In genomic region chr14:77617250-77617649, GRCm38 (mm10) we compare ENCODE assay signal across 10 mouse cellular contexts.
A peak's percentile ranks its signal among the peaks of the same experiment; 100 is the strongest.
DNase-seq lines count a peak whose midpoint lies in the region; ATAC-seq lines count a peak whose summit lies in the region.
"Had no signal": no experiment of that assay in that cellular context is flagged by ENCODE, and none has a peak within 500 bp of the region (broad histone marks: within the 10 kb centered on the region; RNA-seq: fewer than 3 reads in every experiment).

No protein-coding gene starts in this region.

- no peak for ATAC-seq in neural tube, embryonic 11.5 days (ENCODE audit: insufficient read depth, low FRiP score, low TSS enrichment)
- peak; percentile 61 for ATAC-seq in kidney, embryonic 16.5 days (ENCODE audit: low FRiP score, low TSS enrichment)

- DNase-seq in neural tube, embryonic 11.5 days (ENCODE audit: low spot score) = peak; percentile 15
- DNase-seq in neural tube, embryonic 10.5 days (ENCODE audit: extremely low spot score, low spot score) = no peak
- DNase-seq in embryonic facial prominence, embryonic 10.5 days (ENCODE audit: low spot score) = peak; percentile 50
- DNase-seq in yolk sac, embryonic 10.5 days (ENCODE audit: low spot score) = peak; percentile 39
- no peak for DNase-seq in frontal cortex, postnatal 10 days (ENCODE audit: low spot score in 2 of 2)
- DNase-seq in lung, postnatal 10 days = no peak
- DNase-seq: cerebellum, adult 8-10 months had no signal

- H3K27ac ChIP-seq in neural tube, embryonic 11.5 days (ENCODE audit: low read depth, low read length) = no peak overlapping the region
- 0 out of 2 replicates have a peak overlapping the region, but pooled peaks have one; percentile 48 for H3K27ac ChIP-seq in embryonic facial prominence, embryonic 10.5 days (replicated peaks)
- H3K27ac ChIP-seq in kidney, embryonic 16.5 days (ENCODE audit: low read length) = no peak overlapping the region
- H3K27ac ChIP-seq: forebrain, embryonic 12.5 days had no signal

- H3K36me3 ChIP-seq in neural tube, embryonic 11.5 days (ENCODE audit: control insufficient read depth, insufficient read depth, low read length) = no peaks in the 10 kb centered on the region
- no peaks in the 10 kb centered on the region for H3K36me3 ChIP-seq in embryonic facial prominence, embryonic 10.5 days (replicated peaks)
- H3K36me3 ChIP-seq in kidney, embryonic 16.5 days (ENCODE audit: insufficient read depth, low read length) = no peaks in the 10 kb centered on the region
- H3K36me3 ChIP-seq: forebrain, embryonic 12.5 days had no signal

- WGBS in neural tube, embryonic 11.5 days = 49% methylated on average over 6 of the region's 6 CpGs
- WGBS in embryonic facial prominence, embryonic 10.5 days = 39% methylated on average over 6 of the region's 6 CpGs
- 44% methylated on average over 6 of the region's 6 CpGs for WGBS in kidney, embryonic 16.5 days

- H3K4me3 ChIP-seq in neural tube, embryonic 11.5 days (ENCODE audit: low read depth, low read length) = no peak overlapping the region
- no peak overlapping the region for H3K4me3 ChIP-seq in embryonic facial prominence, embryonic 10.5 days
- H3K4me3 ChIP-seq in kidney, embryonic 16.5 days (ENCODE audit: low read length) = no peak overlapping the region
- H3K4me3 ChIP-seq: forebrain, embryonic 12.5 days had no signal

- H3K27me3 ChIP-seq in neural tube, embryonic 11.5 days (ENCODE audit: control insufficient read depth, insufficient read depth, low read length) = no peaks in the 10 kb centered on the region
- H3K27me3 ChIP-seq in embryonic facial prominence, embryonic 10.5 days (replicated peaks; ENCODE audit: low read depth, poor library complexity, severe bottlenecking) = no peaks in the 10 kb centered on the region
- no peaks in the 10 kb centered on the region for H3K27me3 ChIP-seq in kidney, embryonic 16.5 days (ENCODE audit: insufficient read depth, low read length)
- H3K27me3 ChIP-seq: forebrain, embryonic 12.5 days had no signal

- no peaks in the 10 kb centered on the region for H3K4me1 ChIP-seq in neural tube, embryonic 11.5 days (ENCODE audit: control insufficient read depth, insufficient read depth, low read length)
- H3K4me1 ChIP-seq in embryonic facial prominence, embryonic 10.5 days = peaks cover 11% of the 10 kb centered on the region
- H3K4me1 ChIP-seq in kidney, embryonic 16.5 days (ENCODE audit: insufficient read depth, low read length) = 0 out of 2 replicates have a peak, but pooled peaks cover 7% of the 10 kb centered on the region

- no peak overlapping the region for H3K9ac ChIP-seq in neural tube, embryonic 11.5 days (ENCODE audit: low read length)
- no peak overlapping the region for H3K9ac ChIP-seq in kidney, embryonic 16.5 days (replicated peaks; ENCODE audit: low read length)
- H3K9ac ChIP-seq: forebrain, embryonic 12.5 days had no signal

- no peak overlapping the region for H3K4me2 ChIP-seq in neural tube, embryonic 11.5 days (ENCODE audit: low read depth)
- H3K4me2 ChIP-seq in kidney, embryonic 16.5 days (replicated peaks; ENCODE audit: low read depth, low read length) = no peak overlapping the region
- H3K4me2 ChIP-seq: forebrain, embryonic 12.5 days; liver, embryonic 11.5 days had no signal

- H3K9me3 ChIP-seq in neural tube, embryonic 11.5 days (ENCODE audit: control insufficient read depth, low read length) = no peaks in the 10 kb centered on the region
- no peaks in the 10 kb centered on the region for H3K9me3 ChIP-seq in embryonic facial prominence, embryonic 10.5 days
- no peaks in the 10 kb centered on the region for H3K9me3 ChIP-seq in kidney, embryonic 16.5 days (ENCODE audit: low read length)
- H3K9me3 ChIP-seq: forebrain, embryonic 12.5 days had no signal

Comparison
In these comparisons a context has a peak if more than half of its experiments do, and no peak if none do; other contexts are left out.
1. DNase-seq: peak in neural tube, embryonic 11.5 days (single experiment), embryonic facial prominence, embryonic 10.5 days (single experiment) and yolk sac, embryonic 10.5 days (single experiment); none in neural tube, embryonic 10.5 days (single experiment), frontal cortex, postnatal 10 days (0 of 2) and lung, postnatal 10 days (single experiment).